Mouse (Mus musculus) ES-E14 (cell line): ENCODE measurements at regions not wholly inside any gene's neighbourhood (a gene's known extent, or its start where the extent isn't known, plus 50 kb on each side); places are given as distances from the start of the nearest gene placed in this dataset.

Source experiments
- CHD2 ChIP-seq: IDR thresholded peaks from 2 replicates; pipeline ENCODE4 v1.6.1; 2014; ENCODE audit warnings: mild to moderate bottlenecking, low read depth, low read length, inconsistent platforms
- HCFC1 ChIP-seq: IDR thresholded peaks from 2 replicates; pipeline ENCODE4 v1.6.1; 2012; ENCODE audit warnings: low read length, inconsistent platforms, borderline replicate concordance; ENCODE audit not compliant: insufficient read depth
- MAFK ChIP-seq: IDR thresholded peaks from 2 replicates; pipeline ENCODE4 v1.6.1; 2014; ENCODE audit warnings: mild to moderate bottlenecking, low read depth, low read length, inconsistent platforms; ENCODE audit not compliant: insufficient read depth
- ZC3H11A ChIP-seq: IDR thresholded peaks from 2 replicates; pipeline ENCODE4 v1.6.1; 2012; ENCODE audit warnings: low read depth, mild to moderate bottlenecking, inconsistent platforms, low read length, borderline replicate concordance
- ZNF384 ChIP-seq: IDR thresholded peaks from 2 replicates; pipeline ENCODE4 v1.6.1; 2012; ENCODE audit warnings: low read depth, low read length, inconsistent platforms

DNA sequence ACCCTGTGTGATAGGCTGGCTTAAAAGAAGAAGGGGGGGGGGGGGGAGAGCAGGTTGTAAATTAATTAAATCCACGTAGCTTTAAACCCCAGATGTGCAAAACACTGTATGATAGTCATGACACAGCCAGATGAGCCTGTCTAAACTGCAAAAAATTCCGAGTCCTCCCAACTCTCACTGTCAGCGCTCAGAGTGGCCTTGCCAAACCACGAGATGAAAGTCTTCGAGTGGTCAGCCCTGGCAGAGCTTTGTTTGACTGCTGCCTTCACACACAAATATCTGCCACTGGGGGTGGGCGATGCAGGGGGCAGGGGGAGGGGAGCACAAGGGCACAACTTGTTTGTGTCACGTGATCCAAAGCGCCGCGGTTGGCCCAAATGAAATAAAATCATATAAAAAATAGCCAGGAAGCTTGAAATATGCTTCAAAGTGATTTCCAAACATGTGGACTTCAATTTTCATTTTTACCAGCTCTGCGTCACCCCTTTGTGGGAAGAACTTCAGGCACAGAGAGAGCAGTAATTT lies 396.5 kb upstream of the Jarid2 start:
- no peak for TF ChIP-seq CHD2
- no peak for TF ChIP-seq ZC3H11A
- TF ChIP-seq HCFC1: no peak
- TF ChIP-seq MAFK: no peak
- no peak for TF ChIP-seq ZNF384
